Mouse (Mus musculus) gastrocnemius, adult 2 months (tissue): ENCODE measurements at regions not wholly inside any gene's neighbourhood (a gene's known extent, or its start where the extent isn't known, plus 50 kb on each side); places are given as distances from the start of the nearest gene placed in this dataset.

Source experiments
- DNase-seq: peaks from one replicate; pipeline ENCODE4 v3.0.0; 2022
- H3K27ac ChIP-seq: fragments of 200-600 bp; 2 replicates; pipeline ENCODE4 v1.8.1; 2022; ENCODE audit warnings: mild to moderate bottlenecking
- H3K4me3 ChIP-seq: fragments of 200-600 bp; 2 replicates; pipeline ENCODE4 v1.8.1; 2022; ENCODE audit warnings: mild to moderate bottlenecking, moderate library complexity
- CTCF ChIP-seq: fragments of 200-600 bp; IDR thresholded peaks from 2 replicates; pipeline ENCODE4 v1.8.1; 2022; ENCODE audit warnings: antibody characterized with exemption, mild to moderate bottlenecking, moderate library complexity
- intact Hi-C: fragments of 180-260 bp; cut with DNase I; formaldehyde crosslinking; loops from one replicate; pipeline ENCODE4 v1.15.1; 2025

DNA sequence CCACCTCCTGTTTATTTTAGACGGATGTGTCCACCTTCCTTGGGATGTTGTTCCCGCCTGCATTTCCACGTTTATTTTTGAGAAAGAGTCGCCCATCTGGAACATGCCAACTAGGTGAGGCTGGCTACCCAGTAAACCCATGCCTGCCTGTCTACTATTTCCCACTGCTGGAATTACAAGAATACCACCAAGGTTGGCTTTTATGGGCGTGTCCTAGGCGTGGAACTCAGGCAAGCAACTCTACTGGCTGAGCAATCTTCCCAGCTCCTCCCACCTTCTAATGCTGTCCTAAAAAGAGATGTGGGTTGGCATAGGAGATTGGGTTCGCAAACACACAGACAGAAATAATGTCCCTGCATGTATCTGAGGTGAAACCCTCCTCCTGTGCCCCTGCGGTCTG is 135.1 kb downstream of the Lrrc30 start:
- intact Hi-C loops: no loop called here
- peak overlapping the region; percentile 40; the same call in 1 of the 2 replicates for H3K4me3 ChIP-seq
- TF ChIP-seq CTCF: no peak
- H3K27ac ChIP-seq: peak overlapping the region; percentile 49; the same call in 1 of the 2 replicates
- peak; percentile 34 for DNase-seq

- intact Hi-C loops: no loop called here
- no peak for DNase-seq
- no peak overlapping the region for H3K4me3 ChIP-seq
- no peak for TF ChIP-seq CTCF
- H3K27ac ChIP-seq: no peak overlapping the region
Observed at GRCm38 (mm10) chr17:67480463-67480862, 126.2 kb upstream of the Ptprm start.

- intact Hi-C loops: loop anchor here (2.0 to 10.0 kb wide), 4 partner anchors 118 to 788 kb away; partner anchors contain the start of gene Ptprm
- peak overlapping the region; percentile 70 for H3K27ac ChIP-seq
- DNase-seq: peak; percentile 69
Observed at GRCm38 (mm10) chr17:67473137-67473536, 118.9 kb upstream of the Ptprm start.

GRCm38 (mm10) chr17:67458851-67459421 is 104.7 kb upstream of the Ptprm start:
- intact Hi-C loops: no loop called here

More at GRCm38 (mm10) chr17:67473137-67473536, 118.9 kb upstream of the Ptprm start:
- H3K4me3 ChIP-seq: peak overlapping the region; percentile 49
- TF ChIP-seq CTCF: peak; percentile 87

DNA sequence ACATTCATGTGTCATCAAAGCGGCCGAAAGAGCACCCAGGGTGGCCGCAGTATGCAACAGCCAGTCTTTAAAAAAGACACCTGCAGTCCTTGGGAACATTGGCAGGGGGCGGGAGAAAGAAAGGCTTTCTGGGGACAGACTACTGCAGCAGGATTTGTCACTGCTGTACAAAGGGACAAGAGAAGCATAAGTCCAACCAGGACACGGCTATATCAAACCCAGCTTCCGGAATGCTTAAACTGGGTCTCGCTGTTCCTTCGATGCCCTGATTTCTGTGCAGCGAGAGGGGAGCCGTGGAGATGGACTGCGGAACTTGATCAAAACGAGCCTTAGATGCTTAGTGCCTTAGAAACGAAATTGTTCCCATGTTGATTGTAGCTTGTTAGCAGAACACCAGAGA is 97.7 kb upstream of the Ptprm start:
- no peak for DNase-seq
- Histone ChIP-seq H3K4me3 (no peak overlapping the region), H3K27ac (no peak overlapping the region)
- intact Hi-C loops: no loop called here
- no peak for TF ChIP-seq CTCF

More at GRCm38 (mm10) chr17:67458851-67459421, 104.7 kb upstream of the Ptprm start:
- DNase-seq: no peak
- TF ChIP-seq CTCF: no peak
- Histone ChIP-seq H3K27ac (no peak overlapping the region), H3K4me3 (no peak overlapping the region)

- H3K27ac ChIP-seq: 0 out of 2 replicates have a peak overlapping the region, but pooled peaks have one; percentile 24
- TF ChIP-seq CTCF: no peak
- peak overlapping the region; percentile 19; the same call in 1 of the 2 replicates for H3K4me3 ChIP-seq
- DNase-seq: no peak
- intact Hi-C loops: no loop called here
Observed at GRCm38 (mm10) chr17:67451081-67451480, 96.8 kb upstream of the Ptprm start.

DNA sequence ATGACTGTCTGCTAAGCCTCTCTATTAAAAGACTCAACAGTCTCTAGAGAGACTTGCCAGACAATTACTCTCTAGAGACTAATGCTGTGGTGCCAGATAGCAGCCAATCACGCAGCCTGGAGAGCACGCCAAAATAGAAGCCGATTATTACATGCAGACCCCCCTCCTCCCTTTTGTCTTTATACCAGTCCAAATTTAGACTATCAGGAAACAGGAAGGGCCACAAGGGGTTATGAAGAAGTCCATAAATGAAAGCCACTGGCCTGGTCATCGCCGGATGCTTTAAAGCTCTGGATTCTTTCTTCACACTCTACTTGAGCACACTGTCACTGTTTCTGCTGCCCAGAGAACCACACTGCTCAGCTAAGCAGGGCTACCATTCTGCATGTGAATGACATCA is 95.8 kb upstream of the Ptprm start:
- Histone ChIP-seq H3K27ac (0 out of 2 replicates have a peak overlapping the region, but pooled peaks have one; percentile 24), H3K4me3 (no peak overlapping the region)
- TF ChIP-seq CTCF: no peak
- DNase-seq: no peak
- intact Hi-C loops: no loop called here

DNA sequence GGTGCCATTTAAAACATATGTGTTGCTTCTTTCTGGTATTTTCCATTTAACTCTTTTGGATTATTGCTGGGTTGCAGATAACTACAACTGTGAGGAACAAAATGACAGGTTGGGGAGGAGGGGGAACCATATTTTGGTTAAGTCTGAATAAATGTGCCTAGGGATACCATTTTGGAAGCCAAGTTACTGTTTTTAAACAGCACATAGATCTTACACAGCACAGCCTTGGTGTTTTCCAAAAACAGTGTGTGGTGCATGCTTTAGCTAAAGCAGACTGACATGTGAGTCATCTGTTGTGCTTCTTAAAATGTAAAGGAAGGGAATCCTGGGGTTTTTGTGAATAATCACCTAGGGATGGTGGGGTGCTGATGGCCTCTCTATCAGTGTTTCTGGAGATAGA is 91.7 kb upstream of the Ptprm start:
- H3K27ac ChIP-seq: no peak overlapping the region
- intact Hi-C loops: no loop called here
- TF ChIP-seq CTCF: no peak
- no peak overlapping the region for H3K4me3 ChIP-seq
- no peak for DNase-seq

DNA sequence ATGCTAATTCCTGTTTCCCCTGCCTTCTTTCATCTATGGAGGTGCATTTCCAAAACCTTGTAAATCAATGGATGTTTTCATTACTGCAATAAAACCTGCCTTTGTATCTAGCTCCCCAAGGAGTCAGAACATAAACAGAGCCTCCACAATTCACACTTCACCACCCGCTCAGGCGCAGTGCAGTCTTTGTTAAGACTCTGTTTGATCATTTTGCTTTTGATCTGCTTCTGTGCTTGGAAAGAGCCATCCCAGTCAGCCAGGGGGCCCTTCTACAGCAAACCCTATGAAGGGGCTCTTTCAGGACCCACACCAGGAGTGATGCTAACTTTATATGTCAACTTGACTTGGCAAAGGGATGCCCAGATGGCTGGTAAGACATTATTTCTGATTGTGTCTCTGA is 86.7 kb upstream of the Ptprm start:
- no peak for TF ChIP-seq CTCF
- intact Hi-C loops: no loop called here
- Histone ChIP-seq H3K27ac (no peak overlapping the region), H3K4me3 (no peak overlapping the region)
- no peak for DNase-seq

DNA sequence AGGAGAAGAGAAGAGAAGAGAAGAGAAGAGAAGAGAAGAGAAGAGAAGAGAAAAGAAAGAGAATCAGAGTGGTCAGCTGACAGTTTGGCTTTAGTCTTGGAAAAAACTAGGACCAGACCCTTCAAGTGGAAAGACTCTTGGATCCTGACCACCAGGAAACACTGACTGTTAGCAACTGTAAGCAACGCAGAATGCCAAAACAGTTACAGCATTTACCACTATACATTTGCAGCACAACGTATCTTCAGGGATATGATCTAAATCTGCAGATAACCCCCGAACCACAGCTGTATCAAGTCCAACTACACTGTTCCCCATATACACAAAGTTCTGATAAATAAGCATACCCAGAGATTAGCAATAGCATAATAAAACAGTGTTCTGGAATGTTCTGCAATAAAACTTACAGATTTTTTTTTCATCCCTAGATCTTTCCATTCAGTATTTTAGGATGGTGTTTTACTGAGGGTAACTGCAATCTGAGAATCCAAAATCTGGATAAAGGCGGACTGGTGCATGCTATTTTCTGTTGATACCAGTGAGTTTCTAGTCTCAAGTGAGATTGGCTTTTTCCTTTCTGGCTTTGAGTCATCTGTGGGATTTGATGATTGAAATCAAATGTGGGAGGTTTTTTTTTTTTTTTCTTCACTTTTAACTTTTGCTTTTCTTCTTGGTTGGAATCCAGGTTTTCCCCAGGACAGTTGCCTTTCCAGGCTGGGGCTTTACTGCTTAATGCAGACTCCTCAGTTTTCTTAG is 65.9 kb upstream of the Ptprm start:
- no peak for TF ChIP-seq CTCF
- DNase-seq: no peak
- no peak overlapping the region for H3K27ac ChIP-seq
- intact Hi-C loops: no loop called here
- no peak overlapping the region for H3K4me3 ChIP-seq

- no peak for TF ChIP-seq CTCF
- intact Hi-C loops: no loop called here
- no peak for DNase-seq
Observed at GRCm38 (mm10) chr17:67412546-67413250, 58.4 kb upstream of the Ptprm start.

DNA sequence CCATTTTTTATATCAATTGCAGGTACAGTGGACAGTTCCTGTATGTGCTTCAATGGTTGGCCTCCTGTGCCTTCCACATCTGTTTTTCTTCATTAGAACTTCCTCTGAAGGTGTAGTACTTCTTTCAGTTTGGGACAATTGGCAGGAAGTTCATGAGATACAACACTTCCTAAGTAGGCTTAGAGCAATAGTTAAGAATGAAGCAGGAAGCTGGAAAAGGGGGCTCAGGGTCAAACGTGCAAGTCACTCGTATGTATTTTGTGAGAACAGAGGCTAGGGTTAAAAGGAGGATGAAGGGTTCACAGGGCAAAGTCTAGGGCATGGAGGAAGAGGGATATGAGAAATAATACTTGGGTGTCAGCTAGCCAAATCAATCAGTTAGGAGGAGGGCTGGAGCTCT is 55.7 kb upstream of the Ptprm start:
- no peak for TF ChIP-seq CTCF
- intact Hi-C loops: no loop called here
- no peak overlapping the region for H3K27ac ChIP-seq
- DNase-seq: no peak
- H3K4me3 ChIP-seq: no peak overlapping the region

More at GRCm38 (mm10) chr17:67412546-67413250, 58.4 kb upstream of the Ptprm start:
- no peak overlapping the region for H3K4me3 ChIP-seq
- H3K27ac ChIP-seq: no peak overlapping the region

GRCm38 (mm10) chr17:67405934-67406333 is 51.7 kb upstream of the Ptprm start:
- Histone ChIP-seq H3K4me3 (no peak overlapping the region), H3K27ac (no peak overlapping the region)
- no peak for DNase-seq
- no peak for TF ChIP-seq CTCF
- intact Hi-C loops: no loop called here
